Mouse (Mus musculus): ENCODE results near the gene Lmod3.

DNA sequence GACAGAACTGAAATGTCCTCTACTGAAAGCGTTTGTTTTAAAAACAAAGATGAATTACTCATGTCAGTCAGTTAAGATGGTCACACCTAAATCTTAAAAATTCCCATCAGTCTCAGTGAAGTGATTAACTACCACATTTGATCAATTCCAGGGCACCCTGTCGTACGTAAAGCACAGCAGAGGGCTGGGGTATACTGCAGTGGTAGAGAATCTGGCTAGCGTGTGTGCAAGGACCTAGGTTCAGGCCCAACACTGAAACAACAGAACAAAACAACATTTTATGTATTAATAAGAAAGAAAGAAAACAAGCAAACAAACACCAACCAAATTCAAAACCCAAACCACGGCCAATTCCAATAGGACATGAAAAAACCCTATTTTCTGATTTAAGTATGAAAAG is 33.8 kb upstream of the Lmod3 start:
- TF ChIP-seq CTCF (IDR thresholded peaks at IDR 0.05; ENCODE audit: low read depth, low read length) (no peak), POLR2A (IDR thresholded peaks at IDR 0.05; ENCODE audit: borderline replicate concordance, low read depth, low read length) (no peak)

All from bone marrow macrophage, adult 2 months (primary cell).